Mouse (Mus musculus) thymus, postnatal 0 days (tissue): ENCODE measurements around the gene Sema4b. TPM values are rescaled to one million over a fixed set of nuclear protein-coding genes. Genes with fewer than 3 reads are reported as not detected.

Source experiments
- DNase-seq: peaks from one replicate; pipeline ENCODE4 v3.0.0-alpha.2; 2015; ENCODE audit warnings: low spot score
- polyA plus RNA-seq: library from polyadenylated mRNA; unstranded; fragments of >200 nt; fragmentation: Nextera tagmentation; extraction: Ambion mirVana; gene quantifications from 2 replicates; pipeline ENCODE4 v1.2.1, GENCODE M21; 2015

The Sema4b gene
- polyA plus RNA-seq, 1 experiment from 2014 or later = 20.9 TPM

DNA sequence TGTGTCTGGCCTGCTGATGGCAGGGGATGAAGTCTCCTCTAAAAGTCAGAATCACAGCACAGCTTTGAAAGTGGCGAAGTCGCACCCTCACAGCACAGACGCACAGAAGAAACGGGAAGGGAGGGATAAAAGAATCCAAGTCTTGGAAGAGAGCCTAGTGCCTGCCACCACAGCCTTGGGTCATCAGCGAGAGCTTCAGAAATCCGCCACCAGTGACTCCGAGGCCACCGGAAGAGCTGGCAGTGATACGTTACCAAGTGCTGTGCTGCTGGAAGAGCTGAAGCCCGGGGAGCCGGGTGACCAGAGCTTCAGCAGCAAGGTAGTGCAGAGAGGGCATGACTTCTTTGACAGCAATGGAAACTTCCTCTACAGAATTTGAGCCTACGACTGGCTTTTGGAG, 78.0 kb downstream of the Sema4b start:
- no peak for DNase-seq

DNA sequence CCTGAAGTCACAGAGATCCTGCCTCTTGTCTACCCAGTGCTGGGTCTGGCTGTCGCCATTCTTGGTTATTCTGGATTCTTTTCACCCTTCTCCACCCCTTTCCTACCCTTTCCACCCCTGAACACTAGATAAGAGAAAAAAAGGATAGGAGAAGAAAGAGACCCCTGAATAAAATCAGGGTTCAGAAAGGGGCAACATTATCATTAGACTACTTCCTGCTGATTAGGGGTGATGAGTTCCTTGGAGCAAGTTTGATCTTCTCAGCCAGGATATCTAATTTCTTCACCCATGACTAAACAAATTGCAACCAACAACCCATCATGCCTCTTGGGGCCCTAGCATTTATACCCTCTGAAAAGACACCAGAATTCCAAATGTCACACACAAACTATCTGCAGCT, 81.1 kb downstream of the Sema4b start:
- no peak for DNase-seq

DNA sequence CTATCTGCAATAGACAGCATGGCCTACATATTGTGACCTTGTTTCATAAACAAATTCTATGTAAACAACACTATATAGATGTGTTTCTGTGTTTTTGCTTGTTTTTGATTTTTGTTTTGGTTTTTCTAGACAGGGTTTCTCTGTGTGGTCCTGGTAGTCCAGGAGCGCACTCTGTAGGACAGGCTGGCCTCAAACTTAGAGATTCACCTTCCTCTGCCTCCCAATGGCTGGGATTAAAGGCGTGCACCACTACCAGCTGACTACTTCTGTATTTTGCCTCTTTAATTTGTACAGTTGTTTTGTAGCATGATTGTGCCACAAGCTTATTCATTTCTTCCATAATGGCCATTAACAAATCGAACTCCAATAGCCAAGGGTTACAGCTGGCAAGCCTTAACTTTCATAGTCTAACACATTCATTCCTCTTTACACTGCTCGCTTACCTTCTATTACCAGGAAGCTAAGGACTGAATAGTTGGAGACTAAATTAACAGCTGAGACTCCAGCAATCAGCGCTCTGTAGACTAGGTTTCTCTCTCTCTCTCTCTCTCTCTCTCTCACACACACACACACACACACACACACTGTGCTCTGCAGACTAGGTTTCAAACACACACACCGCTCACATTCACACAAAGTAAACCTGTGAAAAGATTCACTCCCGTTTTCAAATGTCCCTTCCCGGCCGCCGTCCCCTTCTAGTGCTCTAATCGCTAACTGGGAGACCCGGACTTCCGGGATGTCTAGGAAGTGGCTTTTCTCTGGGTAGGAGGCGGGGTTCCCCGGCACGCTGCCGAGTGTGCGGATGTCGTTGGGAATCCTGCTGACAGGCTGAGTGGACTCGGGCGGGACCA, 82.5 kb downstream of the Sema4b start, which contains the start of gene Vps33b:
Gene Vps33b (plus strand): TSS at position 753 of the 854 bp plus-strand sequence.
- DNase-seq = peak; percentile 92

DNA sequence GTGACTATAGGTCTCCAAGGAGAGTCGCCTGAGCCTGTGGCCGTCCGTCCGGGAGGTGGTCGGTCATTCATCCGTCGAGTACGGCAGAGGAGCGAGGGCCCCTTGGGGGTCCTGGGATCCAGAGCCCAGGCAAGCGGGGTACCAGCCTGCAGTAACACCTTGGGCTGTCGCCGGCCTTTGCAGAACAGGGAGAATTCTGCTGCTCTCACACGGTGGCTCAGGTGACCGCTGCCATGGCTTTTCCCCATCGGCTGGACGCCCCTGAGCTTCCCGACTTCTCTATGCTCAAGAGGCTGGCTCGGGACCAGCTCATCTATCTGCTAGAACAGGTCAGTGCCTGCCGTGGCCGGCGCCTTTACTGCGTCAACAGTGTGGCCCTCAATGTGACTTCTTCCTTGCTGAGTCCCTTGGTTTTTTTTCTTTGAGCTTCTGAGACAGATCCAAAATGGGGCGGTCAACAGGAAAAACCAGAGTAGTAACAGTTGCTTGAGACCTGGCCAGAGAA, 83.2 kb downstream of the Sema4b start:
- DNase-seq = no peak

DNA sequence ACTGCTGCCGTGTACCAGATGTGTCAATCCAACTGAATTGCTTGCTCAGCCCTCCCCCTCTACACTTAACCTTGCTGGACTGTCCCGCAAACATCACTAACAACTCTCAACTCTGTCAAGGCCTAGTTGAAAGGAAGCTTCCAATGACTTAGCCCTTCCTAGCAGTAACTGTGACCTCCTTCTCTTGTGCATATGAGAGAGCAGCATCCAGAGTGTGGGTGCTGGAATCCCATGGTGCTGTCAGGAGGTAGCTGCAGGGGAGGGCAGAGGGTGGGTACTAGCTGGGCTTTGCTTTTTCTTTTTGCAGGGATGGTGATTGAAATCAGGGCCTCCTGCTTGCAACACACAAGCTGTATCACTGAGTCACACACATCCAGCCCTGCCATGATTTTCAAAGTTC, 86.8 kb downstream of the Sema4b start:
- DNase-seq = no peak

Other genes with a start within 250 kb of the Sema4b start
- 6.5 and 7.3 TPM in 2 replicates for gene Zfp710, start 162.0 kb upstream of the Sema4b start, polyA plus RNA-seq
- 322 and 332 TPM in 2 replicates for gene Idh2, start 71.4 kb upstream of the Sema4b start, polyA plus RNA-seq
- 186 and 189 TPM in 2 replicates for gene Cib1, start 46.0 kb downstream of the Sema4b start, polyA plus RNA-seq
- 2.7 and 3.4 TPM in 2 replicates for gene Gdpgp1, start 46.0 kb downstream of the Sema4b start, polyA plus RNA-seq
- 0.44 and 0.70 TPM in 2 replicates for gene Ttll13, start 59.5 kb downstream of the Sema4b start, polyA plus RNA-seq
- gene Ngrn, start 74.4 kb downstream of the Sema4b start, polyA plus RNA-seq = 65.6 and 65.8 TPM in 2 replicates
- 5.6 and 6.8 TPM in 2 replicates for gene Vps33b, start 82.8 kb downstream of the Sema4b start, polyA plus RNA-seq
- 103 and 113 TPM in 2 replicates for gene Prc1, start 107.6 kb downstream of the Sema4b start, polyA plus RNA-seq
- gene Rccd1, start 137.6 kb downstream of the Sema4b start, polyA plus RNA-seq = 5.0 and 10.5 TPM in 2 replicates
- 31.0 and 32.3 TPM in 2 replicates for gene Unc45a, start 154.2 kb downstream of the Sema4b start, polyA plus RNA-seq
- gene Hddc3, start 156.3 kb downstream of the Sema4b start, polyA plus RNA-seq = 8.4 and 12.7 TPM in 2 replicates
- gene Man2a2, start 184.5 kb downstream of the Sema4b start, polyA plus RNA-seq = 7.1 and 10.3 TPM in 2 replicates
- gene Fes, start 201.1 kb downstream of the Sema4b start, polyA plus RNA-seq = 7.3 and 7.8 TPM in 2 replicates
- 6.8 and 9.1 TPM in 2 replicates for gene Furin, start 218.6 kb downstream of the Sema4b start, polyA plus RNA-seq